ENCODE assay signal across 27 mouse cellular contexts in genomic region chr7:64214066-64214465, GRCm38 (mm10).
DNase-seq lines count a peak whose midpoint lies in the region; ATAC-seq and TF ChIP-seq lines count a peak whose summit lies in the region.
"Had no signal": no experiment of that assay in that cellular context is flagged by ENCODE, and none has a peak within 500 bp of the region (broad histone marks: within the 10 kb centered on the region; RNA-seq: fewer than 3 reads in every experiment).

No protein-coding gene starts in this region.

- intact Hi-C loops in heart, adult 2 months (cut with DNase I), result no loop called here
- intact Hi-C loops in left cerebral cortex, adult 2 months (cut with DNase I), result no loop called here

- no peaks in the 10 kb centered on the region for H3K27me3 ChIP-seq in stomach, embryonic 16.5 days (ENCODE audit: control insufficient read depth, insufficient read depth, low read length)
- no peaks in the 10 kb centered on the region for H3K27me3 ChIP-seq in heart, adult 2 months (ENCODE audit: control insufficient read depth, insufficient read depth, low read length)
- H3K27me3 ChIP-seq: CH12.LX; embryonic facial prominence, embryonic 13.5 days; embryonic facial prominence, embryonic 15.5 days; forebrain, embryonic 13.5 days; forebrain, embryonic 15.5 days had no signal

- no peak for TF ChIP-seq EP300 in heart, adult 2 months (IDR thresholded peaks at IDR 0.05; ENCODE audit: insufficient read depth, low read depth, low read length)

- H3K9ac ChIP-seq in stomach, embryonic 16.5 days (ENCODE audit: low read length), result no peak overlapping the region
- no peak overlapping the region for H3K9ac ChIP-seq in heart, adult 2 months (ENCODE audit: low read depth, low read length)
- H3K9ac ChIP-seq: embryonic facial prominence, embryonic 13.5 days; embryonic facial prominence, embryonic 15.5 days; forebrain, embryonic 13.5 days; forebrain, embryonic 15.5 days; forebrain, postnatal 0 days had no signal

- H3K9me3 ChIP-seq in stomach, embryonic 16.5 days (replicated peaks; ENCODE audit: control insufficient read depth, low read length), result no peaks in the 10 kb centered on the region
- H3K9me3 ChIP-seq: embryonic facial prominence, embryonic 13.5 days; embryonic facial prominence, embryonic 15.5 days; forebrain, embryonic 13.5 days; forebrain, embryonic 15.5 days; G1E had no signal

- no peak for ATAC-seq in stomach, embryonic 16.5 days (ENCODE audit: insufficient read depth, low FRiP score)
- ATAC-seq: CD4-positive, CD25-positive, alpha-beta regulatory T cell, adult 4 months; forebrain, embryonic 13.5 days; forebrain, embryonic 15.5 days; forebrain, postnatal 0 days had no signal

- TF ChIP-seq CTCF in brain, embryonic 14.5 days (IDR thresholded peaks at IDR 0.05; ENCODE audit: borderline replicate concordance, extremely low read depth, insufficient read depth, insufficient read length), result no peak
- no peak for TF ChIP-seq CTCF in heart, adult 2 months (IDR thresholded peaks at IDR 0.05)
- no peak for TF ChIP-seq CTCF in left cerebral cortex, adult 2 months (IDR thresholded peaks at IDR 0.05)

- H3K4me2 ChIP-seq in stomach, embryonic 16.5 days (ENCODE audit: low read depth, low read length), result no peak overlapping the region
- H3K4me2 ChIP-seq: embryonic facial prominence, embryonic 13.5 days; embryonic facial prominence, embryonic 15.5 days; forebrain, embryonic 13.5 days; forebrain, embryonic 15.5 days had no signal

- H3K79me2 ChIP-seq in heart, adult 2 months (replicated peaks; ENCODE audit: control insufficient read depth, insufficient read depth, low read length), result no peaks in the 10 kb centered on the region

- no peak for TF ChIP-seq POLR2A in brain, embryonic 14.5 days (IDR thresholded peaks at IDR 0.05; ENCODE audit: borderline replicate concordance, extremely low read depth, insufficient read depth, insufficient read length, poor library complexity, severe bottlenecking)
- TF ChIP-seq POLR2A in heart, adult 2 months (IDR thresholded peaks at IDR 0.05; ENCODE audit: insufficient read depth, low read depth, low read length), result no peak

- peak overlapping the region; percentile 49 for H3K27ac ChIP-seq in stomach, embryonic 16.5 days (ENCODE audit: low read length)
- no peak overlapping the region for H3K27ac ChIP-seq in heart, adult 2 months
- no peak overlapping the region for H3K27ac ChIP-seq in left cerebral cortex, adult 2 months
- H3K27ac ChIP-seq: embryonic facial prominence, embryonic 13.5 days; embryonic facial prominence, embryonic 15.5 days; forebrain, embryonic 13.5 days; forebrain, embryonic 15.5 days had no signal

- 66% methylated on average over 4 of the region's 4 CpGs for WGBS in stomach, embryonic 16.5 days
- 55% methylated on average over 4 of the region's 4 CpGs for WGBS in heart, adult 2 months

- peak; percentile 23 for DNase-seq in layer of hippocampus, adult 9-11 months
- DNase-seq in layer of hippocampus, postnatal 25 days (ENCODE audit: extremely low spot score in 1 of 2, low spot score in 1 of 2), result no peak
- peak; percentile 76 for DNase-seq in NIH3T3 (ENCODE audit: low read depth)
- DNase-seq in brain, embryonic 14.5 days (ENCODE audit: low read depth), result peak; percentile 6
- no peak for DNase-seq in cerebellum, adult 11 months
- DNase-seq in heart, adult 2 months, result no peak
- no peak for DNase-seq in left cerebral cortex, adult 2 months (ENCODE audit: extremely low spot score in 1 of 2, low spot score in 2 of 2)
- DNase-seq: adrenal gland, adult 8-10 months; adrenal gland, postnatal 14 days; adrenal gland, postnatal 36 days; B cell, adult 2 months; cerebellum, adult 18-20 months; cerebellum, adult 8-10 months; cerebellum, adult 9-11 months; cerebellum, postnatal 14 days; cerebellum, postnatal 36 days; embryo, embryonic 11 days; forebrain, postnatal 0 days had no signal

- H3K36me3 ChIP-seq in stomach, embryonic 16.5 days (ENCODE audit: control insufficient read depth, insufficient read depth, low read length), result no peaks in the 10 kb centered on the region
- H3K36me3 ChIP-seq in heart, adult 2 months (ENCODE audit: control insufficient read depth, insufficient read depth, low read length), result no peaks in the 10 kb centered on the region
- H3K36me3 ChIP-seq: embryonic facial prominence, embryonic 13.5 days; embryonic facial prominence, embryonic 15.5 days; forebrain, embryonic 15.5 days; G1E had no signal

- H3K4me3 ChIP-seq in stomach, embryonic 16.5 days (replicated peaks; ENCODE audit: low read length), result no peak overlapping the region
- H3K4me3 ChIP-seq in heart, adult 2 months, result no peak overlapping the region
- H3K4me3 ChIP-seq in left cerebral cortex, adult 2 months, result no peak overlapping the region
- H3K4me3 ChIP-seq: embryonic facial prominence, embryonic 13.5 days; embryonic facial prominence, embryonic 15.5 days; erythroblast, embryonic 14.5 days; forebrain, embryonic 13.5 days; forebrain, embryonic 15.5 days had no signal

- no peaks in the 10 kb centered on the region for H3K4me1 ChIP-seq in stomach, embryonic 16.5 days (ENCODE audit: control insufficient read depth, insufficient read depth, low read length)
- no peaks in the 10 kb centered on the region for H3K4me1 ChIP-seq in heart, adult 2 months (ENCODE audit: control insufficient read depth, insufficient read depth, low read length)
- H3K4me1 ChIP-seq: forebrain, embryonic 13.5 days; forebrain, embryonic 15.5 days had no signal

Comparison
In these comparisons a context has a peak if more than half of its experiments do, and no peak if none do; other contexts are left out.
1. DNase-seq: peak in layer of hippocampus, adult 9-11 months (single experiment), NIH3T3 (single experiment) and brain, embryonic 14.5 days (single experiment); none in layer of hippocampus, postnatal 25 days (0 of 2), cerebellum, adult 11 months (single experiment), heart, adult 2 months (0 of 2) and left cerebral cortex, adult 2 months (0 of 2).